Mouse (Mus musculus) lung, adult 2 months (tissue): ENCODE measurements around the gene Cacng1. TPM values are rescaled to one million over a fixed set of nuclear protein-coding genes. Genes with fewer than 3 reads are reported as not detected.

Experiments used
- DNase-seq: peaks from one replicate; pipeline ENCODE4 v3.0.0; 2022
- H3K4me1 ChIP-seq: fragments of 200-500 bp; 2 replicates; pipeline ENCODE4 v1.6.1; 2011; ENCODE audit warnings: low read length; ENCODE audit not compliant: control insufficient read depth, insufficient read depth
- H3K4me3 ChIP-seq: fragments of 200-500 bp; replicated peaks from 2 replicates; pipeline ENCODE3; 2011; ENCODE audit warnings: low read depth, mild to moderate bottlenecking, control low read depth, low read length; ENCODE audit errors: extremely low read depth
- CTCF ChIP-seq: fragments of 200-500 bp; IDR thresholded peaks from 2 replicates; pipeline ENCODE4 v1.5.1; 2011; ENCODE audit warnings: mild to moderate bottlenecking, low read length, control low read depth; ENCODE audit not compliant: insufficient read depth
- POLR2A ChIP-seq: fragments of 200-500 bp; IDR thresholded peaks from 2 replicates; pipeline ENCODE4 v1.6.1; 2011; ENCODE audit warnings: low read depth, mild to moderate bottlenecking, control low read depth, low read length, borderline replicate concordance; ENCODE audit errors: extremely low read depth
- WGBS: fragments of 180-500 bp; shearing (Covaris S2); methylation state at CpG from one replicate; pipeline ENCODE4 v1.1.7; 2018; 5-methylcytosine and 5-hydroxymethylcytosine counted together
- polyA plus RNA-seq: library from polyadenylated mRNA; depleted of rRNA; stranded (reverse); fragments of >200 nt; gene quantifications from 2 replicates; pipeline ENCODE4 v1.2.3, GENCODE M21; 2012; rRNA removed

Gene Cacng1
- polyA plus RNA-seq, 1 experiment, result 19.3 TPM

DNA sequence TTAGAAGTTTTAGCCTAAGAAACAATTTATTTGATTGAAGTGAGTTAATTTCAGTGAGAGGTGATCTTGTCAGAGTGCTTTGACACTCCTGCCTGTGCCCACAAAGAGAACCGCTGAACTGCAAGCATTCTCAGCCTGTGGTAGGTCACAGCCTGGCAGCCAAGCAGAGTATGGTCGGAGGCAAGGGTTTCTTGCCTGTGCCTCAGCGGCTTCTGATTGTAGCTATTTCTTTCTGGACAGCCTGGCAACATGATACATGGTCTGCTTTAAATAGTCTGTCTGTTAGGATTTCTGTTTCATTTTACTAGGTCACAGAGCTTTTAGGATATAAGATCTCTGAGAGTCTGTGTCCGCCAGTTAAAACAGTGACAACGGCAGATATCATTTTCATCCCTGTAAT lies 53.7 kb downstream of the Cacng1 start:
- Histone ChIP-seq H3K4me1 (no peaks in the 10 kb centered on the region), H3K4me3 (no peak overlapping the region)
- no peak for DNase-seq
- no peak for TF ChIP-seq CTCF
- no peak for TF ChIP-seq POLR2A
- WGBS, result 90% methylated on average over 5 of the region's 5 CpGs

DNA sequence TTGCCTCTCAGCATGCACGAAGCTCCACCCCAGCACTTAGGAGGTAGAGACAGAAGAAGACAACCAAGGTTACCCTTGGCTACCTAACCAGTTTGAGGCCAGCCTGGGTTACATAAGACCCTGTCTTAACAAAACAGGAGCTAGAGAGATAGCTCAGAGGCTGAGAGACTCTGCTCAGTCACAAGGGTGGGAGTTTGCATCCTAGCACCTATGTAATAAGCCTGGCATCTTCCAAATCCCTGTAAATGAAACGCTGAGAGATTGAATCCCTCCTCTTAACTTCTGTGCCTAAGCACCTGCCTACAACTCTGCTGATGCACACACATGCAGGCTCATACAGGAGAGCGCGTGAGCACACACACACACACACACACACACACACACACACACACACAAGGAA lies 55.9 kb downstream of the Cacng1 start:
- no peak for DNase-seq
- no peaks in the 10 kb centered on the region for H3K4me1 ChIP-seq
- WGBS, result 87% methylated on average over 4 of the region's 4 CpGs
- H3K4me3 ChIP-seq, result no peak overlapping the region
- TF ChIP-seq POLR2A (no peak), CTCF (no peak)

DNA sequence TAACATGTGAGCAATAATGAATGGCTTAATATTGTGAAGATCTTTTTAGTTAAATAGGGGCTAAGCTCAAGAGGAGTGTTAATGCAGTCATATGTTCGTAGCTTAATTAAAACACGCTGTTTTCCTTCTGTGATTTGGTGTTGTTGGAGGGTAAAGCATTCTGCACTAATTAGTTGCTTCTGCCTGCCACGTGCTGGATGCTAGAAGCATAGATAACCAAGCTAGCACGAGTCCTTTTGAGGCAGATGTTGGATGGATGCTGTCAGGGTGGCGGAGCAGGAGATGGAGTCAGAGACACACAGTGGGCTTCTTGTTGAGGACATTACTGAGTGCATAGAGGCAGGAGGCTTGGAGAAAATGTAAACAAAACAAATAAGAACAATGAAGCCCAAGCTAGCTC lies 59.2 kb downstream of the Cacng1 start:
- H3K4me1 ChIP-seq, result no peaks in the 10 kb centered on the region
- 91% methylated on average over 5 of the region's 5 CpGs for WGBS
- TF ChIP-seq CTCF (no peak), POLR2A (no peak)
- DNase-seq, result no peak
- no peak overlapping the region for H3K4me3 ChIP-seq

DNA sequence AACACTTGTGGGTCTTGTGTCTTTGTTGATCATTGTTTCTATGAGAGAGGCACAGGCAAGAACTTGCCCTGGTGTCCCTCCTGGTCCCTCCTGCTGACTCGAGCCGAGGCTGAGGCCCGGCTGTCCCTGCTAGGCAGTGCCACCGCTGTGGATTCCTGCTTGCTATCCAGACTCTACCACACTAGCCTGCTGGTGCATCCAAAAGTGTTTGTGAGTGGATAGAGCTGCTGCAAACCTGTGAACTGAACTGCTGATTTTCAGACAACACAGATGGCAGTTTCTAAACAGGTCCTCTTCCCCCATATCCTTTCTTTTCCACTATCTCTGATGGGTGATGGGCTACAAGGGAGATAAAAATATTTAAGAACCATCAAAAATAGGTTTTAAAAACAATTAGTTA lies 60.8 kb downstream of the Cacng1 start:
- DNase-seq, result no peak
- 86% methylated on average over 4 of the region's 4 CpGs for WGBS
- Histone ChIP-seq H3K4me3 (no peak overlapping the region), H3K4me1 (peaks cover 5% of the 10 kb centered on the region)
- TF ChIP-seq POLR2A (no peak), CTCF (no peak)

Other genes with a start within 250 kb of the Cacng1 start
- 27.2 and 39.0 TPM in 2 replicates for gene Pitpnc1, start 245.8 kb downstream of the Cacng1 start, polyA plus RNA-seq
- 8.3 and 12.9 TPM in 2 replicates for gene Psmd12, start 237.0 kb downstream of the Cacng1 start, polyA plus RNA-seq
- gene Helz, start 168.6 kb downstream of the Cacng1 start, polyA plus RNA-seq, result 13.1 and 15.4 TPM in 2 replicates
- 0.25 TPM in 2 replicates for gene Cacng4, start 78.0 kb upstream of the Cacng1 start, polyA plus RNA-seq
- 0.02 and 0.07 TPM in 2 replicates for gene Cacng5, start 198.5 kb upstream of the Cacng1 start, polyA plus RNA-seq